Mouse (Mus musculus): ENCODE measurements around the gene Acp5. TPM values are rescaled to one million over a fixed set of nuclear protein-coding genes. Genes with fewer than 3 reads are reported as not detected.

Gene Acp5
- polyA plus RNA-seq, 3 experiments from 2014 or later: 155 to 257 (median 245) TPM

- no peak for ATAC-seq
Observed at GRCm38 (mm10) chr9:22138480-22138879, 3.0 kb upstream of the Acp5 start.

GRCm38 (mm10) chr9:22136765-22137547, 1.4 kb upstream of the Acp5 start:
- no peak for ATAC-seq

- no peak for ATAC-seq
Observed at GRCm38 (mm10) chr9:22134988-22135643, 395 bp downstream of the Acp5 start.

- ATAC-seq: peak; percentile 25
Observed at GRCm38 (mm10) chr9:22134246-22134890, 1.1 kb downstream of the Acp5 start.

GRCm38 (mm10) chr9:22132220-22132619, 3.3 kb downstream of the Acp5 start:
- ATAC-seq: peak; percentile 35

- peak; percentile 37 for ATAC-seq
Observed at GRCm38 (mm10) chr9:22131226-22131981, 4.1 kb downstream of the Acp5 start.

- ATAC-seq: no peak
Observed at GRCm38 (mm10) chr9:22125246-22126027, 10.1 kb downstream of the Acp5 start.

GRCm38 (mm10) chr9:22124169-22124568, 11.3 kb downstream of the Acp5 start:
- ATAC-seq: no peak

- ATAC-seq: no peak
Observed at GRCm38 (mm10) chr9:22123069-22123609, 12.4 kb downstream of the Acp5 start.

GRCm38 (mm10) chr9:22122005-22122404, 13.5 kb downstream of the Acp5 start:
- ATAC-seq: no peak

- no peak for ATAC-seq
Observed at GRCm38 (mm10) chr9:22121545-22121944, 14.0 kb downstream of the Acp5 start.

GRCm38 (mm10) chr9:22119543-22119942, 16.0 kb downstream of the Acp5 start:
- ATAC-seq: no peak

GRCm38 (mm10) chr9:22117754-22118456, 17.6 kb downstream of the Acp5 start:
- ATAC-seq: peak; percentile 53

- peak; percentile 97 for ATAC-seq
Observed at GRCm38 (mm10) chr9:22116740-22117426, 18.6 kb downstream of the Acp5 start, which contains the start of gene Elof1. Gene Elof1, minus strand, starts transcription at chr9:22117172.

- no peak for ATAC-seq
Observed at GRCm38 (mm10) chr9:22116086-22116485, 19.4 kb downstream of the Acp5 start.

GRCm38 (mm10) chr9:22115635-22116034, 19.9 kb downstream of the Acp5 start:
- no peak for ATAC-seq

GRCm38 (mm10) chr9:22108194-22108593, 27.3 kb downstream of the Acp5 start:
- no peak for ATAC-seq

GRCm38 (mm10) chr9:22099922-22100321, 35.6 kb downstream of the Acp5 start:
- ATAC-seq: no peak

- no peak for ATAC-seq
Observed at GRCm38 (mm10) chr9:22098993-22099696, 36.4 kb downstream of the Acp5 start, which contains the start of gene Cnn1. Gene Cnn1, plus strand, starts transcription at chr9:22099216.

Measured in inflammation-experienced regulatory T-cells, adult 6 months (primary cell).